ENCODE assay signal across 9 mouse cellular contexts in the genomic region with DNA sequence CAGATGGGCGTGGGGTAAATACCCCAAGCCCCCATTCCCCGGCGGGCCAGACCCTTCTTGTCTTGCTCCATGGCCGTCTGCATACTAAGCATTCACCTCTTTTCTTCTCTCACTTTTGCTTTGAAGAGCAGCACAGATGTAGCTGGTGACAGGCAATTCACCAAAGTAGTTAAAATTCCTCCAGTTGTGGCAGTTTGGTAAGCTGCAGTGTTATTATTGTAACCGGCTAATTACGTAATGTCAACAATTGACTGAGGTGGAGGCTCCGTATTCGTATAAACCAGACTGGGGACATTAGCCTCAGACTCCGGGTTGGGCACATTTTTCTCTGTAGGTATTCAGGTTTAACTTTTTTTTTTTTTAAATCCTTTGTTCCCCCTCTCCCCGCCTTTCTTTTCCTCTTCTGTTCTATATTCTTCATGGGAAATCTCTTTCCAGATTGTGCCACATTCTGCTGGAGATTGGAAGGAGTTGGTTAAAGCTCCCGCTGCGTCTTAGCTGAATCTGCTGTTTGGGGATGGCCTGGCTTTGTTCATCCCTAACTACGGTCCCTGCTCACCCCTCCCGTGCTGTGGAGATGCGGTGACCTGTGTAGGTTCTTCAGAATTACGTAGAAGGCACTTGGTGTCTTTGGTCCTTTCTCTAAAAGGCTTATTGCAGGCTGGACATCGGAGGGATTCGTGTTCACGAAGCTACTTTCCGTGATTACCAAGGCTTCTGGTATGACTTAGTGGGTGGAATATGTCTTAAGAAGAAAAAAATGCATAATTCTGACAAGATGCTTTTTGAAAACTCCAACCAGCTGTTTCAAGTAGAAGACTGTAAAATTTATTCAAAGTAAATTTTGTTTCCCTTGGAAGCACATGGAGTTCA.
DNase-seq lines count a peak whose midpoint lies in the region; ATAC-seq and TF ChIP-seq lines count a peak whose summit lies in the region.
"Had no signal": no experiment of that assay in that cellular context is flagged by ENCODE, and none has a peak within 500 bp of the region (broad histone marks: within the 10 kb centered on the region; RNA-seq: fewer than 3 reads in every experiment).

No protein-coding gene starts in this region.

- no peak for TF ChIP-seq CTCF in midbrain, postnatal 0 days (IDR thresholded peaks at IDR 0.05)
- TF ChIP-seq CTCF in stomach, postnatal 0 days (IDR thresholded peaks at IDR 0.05; ENCODE audit: low read depth), result no peak

- no peak for ATAC-seq in midbrain, postnatal 0 days (ENCODE audit: low FRiP score)
- ATAC-seq in embryonic facial prominence, embryonic 12.5 days (ENCODE audit: insufficient number of reproducible peaks, insufficient read depth, low FRiP score, low TSS enrichment), result no peak
- no peak for ATAC-seq in hindbrain, embryonic 14.5 days (ENCODE audit: low FRiP score)
- ATAC-seq in stomach, postnatal 0 days (ENCODE audit: low FRiP score, low TSS enrichment), result no peak

- no peak for TF ChIP-seq EP300 in stomach, postnatal 0 days (optimal IDR thresholded peaks at IDR 0.05)

- peak; percentile 46 for DNase-seq in midbrain, embryonic 10.5 days (ENCODE audit: low spot score)
- DNase-seq in midbrain, postnatal 0 days (ENCODE audit: low spot score), result no peak
- DNase-seq in hindbrain, embryonic 14.5 days (ENCODE audit: low spot score), result no peak
- DNase-seq in stomach, postnatal 0 days (ENCODE audit: low spot score), result no peak
- DNase-seq in right cerebral cortex, postnatal 10 days (ENCODE audit: low spot score in 2 of 2), result no peak
- no peak for DNase-seq in heart, adult 18-20 months
- DNase-seq: heart, postnatal 14 days had no signal

- H3K27me3 ChIP-seq in midbrain, embryonic 10.5 days (ENCODE audit: low read depth, poor library complexity, severe bottlenecking), result no peaks in the 10 kb centered on the region
- no peaks in the 10 kb centered on the region for H3K27me3 ChIP-seq in midbrain, postnatal 0 days (ENCODE audit: insufficient read depth, low read length)
- no peaks in the 10 kb centered on the region for H3K27me3 ChIP-seq in embryonic facial prominence, embryonic 12.5 days
- no peaks in the 10 kb centered on the region for H3K27me3 ChIP-seq in hindbrain, embryonic 14.5 days (ENCODE audit: control insufficient read depth, insufficient read depth, low read length)
- H3K27me3 ChIP-seq in stomach, postnatal 0 days (ENCODE audit: control insufficient read depth, insufficient read depth, low read length), result no peaks in the 10 kb centered on the region

- no peaks in the 10 kb centered on the region for H3K36me3 ChIP-seq in midbrain, embryonic 10.5 days
- H3K36me3 ChIP-seq in midbrain, postnatal 0 days (ENCODE audit: insufficient read depth, low read length), result no peaks in the 10 kb centered on the region
- H3K36me3 ChIP-seq in embryonic facial prominence, embryonic 12.5 days, result no peaks in the 10 kb centered on the region
- no peaks in the 10 kb centered on the region for H3K36me3 ChIP-seq in hindbrain, embryonic 14.5 days (replicated peaks; ENCODE audit: control insufficient read depth, insufficient read depth)
- H3K36me3 ChIP-seq in stomach, postnatal 0 days (ENCODE audit: control insufficient read depth, insufficient read depth, low read length), result no peaks in the 10 kb centered on the region

- H3K4me1 ChIP-seq in midbrain, embryonic 10.5 days, result peaks cover 62% of the 10 kb centered on the region
- peaks cover 3% of the 10 kb centered on the region; the same call in 1 of the 2 replicates for H3K4me1 ChIP-seq in midbrain, postnatal 0 days (ENCODE audit: insufficient read depth, low read length)
- peaks cover 32% of the 10 kb centered on the region for H3K4me1 ChIP-seq in embryonic facial prominence, embryonic 12.5 days
- peaks cover 24% of the 10 kb centered on the region for H3K4me1 ChIP-seq in hindbrain, embryonic 14.5 days (replicated peaks; ENCODE audit: control insufficient read depth, insufficient read depth, low read length)
- H3K4me1 ChIP-seq in stomach, postnatal 0 days (replicated peaks; ENCODE audit: control insufficient read depth, insufficient read depth), result no peaks in the 10 kb centered on the region

- H3K27ac ChIP-seq in midbrain, embryonic 10.5 days (replicated peaks), result peak overlapping the region; percentile 86
- H3K27ac ChIP-seq in midbrain, postnatal 0 days (ENCODE audit: low read depth, low read length), result no peak overlapping the region
- H3K27ac ChIP-seq in embryonic facial prominence, embryonic 12.5 days, result peak overlapping the region; percentile 86
- no peak overlapping the region for H3K27ac ChIP-seq in hindbrain, embryonic 14.5 days
- peak overlapping the region; percentile 61 for H3K27ac ChIP-seq in stomach, postnatal 0 days (replicated peaks)
- H3K27ac ChIP-seq: liver, embryonic 14.5 days had no signal

- H3K9me3 ChIP-seq in midbrain, embryonic 10.5 days (replicated peaks), result no peaks in the 10 kb centered on the region
- no peaks in the 10 kb centered on the region for H3K9me3 ChIP-seq in midbrain, postnatal 0 days (ENCODE audit: low read length)
- H3K9me3 ChIP-seq in embryonic facial prominence, embryonic 12.5 days, result no peaks in the 10 kb centered on the region
- H3K9me3 ChIP-seq in hindbrain, embryonic 14.5 days (ENCODE audit: control insufficient read depth, low read length), result no peaks in the 10 kb centered on the region
- no peaks in the 10 kb centered on the region for H3K9me3 ChIP-seq in stomach, postnatal 0 days (ENCODE audit: control insufficient read depth, low read length)

- H3K4me2 ChIP-seq in midbrain, postnatal 0 days (ENCODE audit: low read depth, low read length, poor library complexity, severe bottlenecking), result no peak overlapping the region
- peak overlapping the region; percentile 41 for H3K4me2 ChIP-seq in embryonic facial prominence, embryonic 12.5 days (replicated peaks)
- peak overlapping the region; percentile 22 for H3K4me2 ChIP-seq in hindbrain, embryonic 14.5 days (replicated peaks)
- 0 out of 2 replicates have a peak overlapping the region, but pooled peaks have one; percentile 14 for H3K4me2 ChIP-seq in stomach, postnatal 0 days (replicated peaks; ENCODE audit: low read depth)

- WGBS in midbrain, embryonic 10.5 days, result 10% methylated on average over 20 of the region's 20 CpGs
- WGBS in midbrain, postnatal 0 days, result 23% methylated on average over 20 of the region's 20 CpGs
- 13% methylated on average over 20 of the region's 20 CpGs for WGBS in embryonic facial prominence, embryonic 12.5 days
- 28% methylated on average over 20 of the region's 20 CpGs for WGBS in hindbrain, embryonic 14.5 days
- WGBS in stomach, postnatal 0 days, result 48% methylated on average over 20 of the region's 20 CpGs

- peak overlapping the region; percentile 37 for H3K4me3 ChIP-seq in midbrain, embryonic 10.5 days
- H3K4me3 ChIP-seq in midbrain, postnatal 0 days (ENCODE audit: low read depth, low read length), result no peak overlapping the region
- no peak overlapping the region for H3K4me3 ChIP-seq in embryonic facial prominence, embryonic 12.5 days
- H3K4me3 ChIP-seq in hindbrain, embryonic 14.5 days (replicated peaks; ENCODE audit: low read length), result no peak overlapping the region
- H3K4me3 ChIP-seq in stomach, postnatal 0 days (ENCODE audit: low read depth, low read length), result no peak overlapping the region

- H3K9ac ChIP-seq in midbrain, postnatal 0 days (replicated peaks; ENCODE audit: low read length, poor library complexity, severe bottlenecking), result no peak overlapping the region
- no peak overlapping the region for H3K9ac ChIP-seq in embryonic facial prominence, embryonic 12.5 days
- H3K9ac ChIP-seq in hindbrain, embryonic 14.5 days, result no peak overlapping the region
- no peak overlapping the region for H3K9ac ChIP-seq in stomach, postnatal 0 days (ENCODE audit: low read length)
- H3K9ac ChIP-seq: liver, embryonic 14.5 days had no signal

Comparison
In these comparisons a context has a peak if more than half of its experiments do, and no peak if none do; other contexts are left out.
1. H3K27ac ChIP-seq: peak in midbrain, embryonic 10.5 days (single experiment), embryonic facial prominence, embryonic 12.5 days (single experiment) and stomach, postnatal 0 days (single experiment); none in midbrain, postnatal 0 days (single experiment) and hindbrain, embryonic 14.5 days (single experiment).